Mouse (Mus musculus) C2C12 (cell line): ENCODE measurements around the gene Cacng5.

Experiments used
- CEBPB ChIP-seq: IDR thresholded peaks from one replicate; pipeline ENCODE4 v1.6.1; 2011; ENCODE audit warnings: low read depth, mild to moderate bottlenecking, control low read depth, moderate library complexity
- CTCF ChIP-seq: IDR thresholded peaks from one replicate; pipeline ENCODE4 v1.5.1; 2011; ENCODE audit not compliant: control insufficient read depth, insufficient read depth, insufficient read length
- FOSL1 ChIP-seq: IDR thresholded peaks from one replicate; pipeline ENCODE4 v1.8.0; 2011; ENCODE audit warnings: mild to moderate bottlenecking, low read length; ENCODE audit not compliant: poor library complexity, insufficient read depth, severe bottlenecking
- MAX ChIP-seq: IDR thresholded peaks from one replicate; pipeline ENCODE4 v1.6.1; 2011; ENCODE audit warnings: mild to moderate bottlenecking, control low read depth
- MYOD1 ChIP-seq: IDR thresholded peaks from one replicate; pipeline ENCODE4 v1.6.1; 2011; ENCODE audit warnings: low read depth; ENCODE audit not compliant: control insufficient read depth, insufficient read length
- MYOG ChIP-seq: IDR thresholded peaks from one replicate; pipeline ENCODE4 v1.6.1; 2011; ENCODE audit not compliant: control insufficient read depth, insufficient read length; ENCODE audit errors: extremely low read depth
- USF1 ChIP-seq: IDR thresholded peaks from one replicate; pipeline ENCODE4 v1.6.1; 2011; ENCODE audit warnings: low read depth, mild to moderate bottlenecking, control low read depth, moderate library complexity

DNA sequence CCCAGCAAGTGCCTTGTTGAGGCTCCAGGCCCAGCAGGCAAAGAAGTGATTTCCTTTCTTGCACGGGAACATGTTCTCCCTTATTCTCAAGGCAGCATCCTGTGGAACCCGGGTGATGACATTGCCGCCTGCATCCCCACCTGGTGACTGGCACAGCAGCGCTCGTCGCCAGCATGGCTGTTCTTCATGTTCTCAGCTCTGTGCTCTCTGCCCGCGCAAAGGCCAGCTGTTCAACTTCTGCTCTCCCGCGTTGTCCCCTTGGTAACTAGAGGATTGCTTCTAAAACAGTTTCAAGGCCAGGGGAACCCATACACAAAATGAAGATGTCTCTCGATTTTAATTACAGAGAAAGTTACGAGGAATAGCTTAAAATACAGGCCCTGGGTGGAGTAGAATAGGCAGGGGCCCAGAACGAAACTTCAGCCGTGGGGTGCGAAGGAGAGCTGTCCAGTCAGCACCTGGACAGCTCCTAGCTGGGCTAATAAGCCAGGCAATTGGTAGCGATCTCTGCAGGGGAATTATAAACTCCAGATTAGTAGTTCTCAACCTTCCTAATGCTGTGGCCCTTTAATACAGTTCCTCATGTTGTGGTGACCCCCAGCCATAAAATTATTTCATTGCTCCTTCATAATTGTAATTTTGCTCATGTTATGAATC lies 5.1 kb upstream of the Cacng5 start:
- TF ChIP-seq MAX (no peak), CTCF (no peak), MYOD1 (no peak), USF1 (no peak), MYOG (no peak), FOSL1 (no peak), CEBPB (no peak)
